Mouse (Mus musculus) CH12.LX (cell line): ENCODE measurements at regions not wholly inside any gene's neighbourhood (a gene's known extent, or its start where the extent isn't known, plus 50 kb on each side); places are given as distances from the start of the nearest gene placed in this dataset.

Source experiments
- DNase-seq: peaks from one replicate; pipeline ENCODE4 v3.0.0-alpha.2; 2013; ENCODE audit errors: extremely low read depth
- H3K27ac ChIP-seq: 2 replicates; pipeline ENCODE4 v1.5.1; 2012; ENCODE audit warnings: low read depth, mild to moderate bottlenecking, control low read depth, moderate library complexity; ENCODE audit not compliant: insufficient read depth
- H3K27me3 ChIP-seq: replicated peaks from 2 replicates; pipeline ENCODE3; 2012; ENCODE audit warnings: inconsistent platforms
- H3K36me3 ChIP-seq, 2 experiments: replicated peaks in 1 of 2; 2 replicates each; pipeline versions ENCODE3 to v1.6.1; 2012; ENCODE audit warnings: inconsistent platforms in 1 of 2, low read length in 1 of 2, mild to moderate bottlenecking in 1 of 2, mixed read lengths in 1 of 2, moderate library complexity in 1 of 2; ENCODE audit not compliant: control insufficient read depth in 1 of 2, insufficient read depth in 1 of 2
- H3K4me1 ChIP-seq, 2 experiments: 2 replicates each; pipeline ENCODE4 v1.6.1; 2012; ENCODE audit warnings: inconsistent platforms in 1 of 2, moderate library complexity in 1 of 2; ENCODE audit not compliant: insufficient read depth in 2 of 2, control insufficient read depth in 1 of 2
- H3K4me2 ChIP-seq: 2 replicates; pipeline ENCODE4 v1.6.1; 2012; ENCODE audit warnings: low read depth, mild to moderate bottlenecking, control low read depth; ENCODE audit not compliant: poor library complexity, insufficient read depth, severe bottlenecking
- H3K4me3 ChIP-seq, 3 experiments: fragments of 150-350 bp in 1 of 3; sonication (generic) in 1 of 3; replicated peaks in 1 of 3; 2 replicates each; pipeline versions ENCODE3 to v1.5.1; 2011 to 2012; ENCODE audit warnings: low read depth in 2 of 3, low read length in 2 of 3, mild to moderate bottlenecking in 2 of 3, moderate library complexity in 2 of 3, control low read depth in 1 of 3, improper control_type of control experiment in 1 of 3, inconsistent platforms in 1 of 3, mixed read lengths in 1 of 3; ENCODE audit not compliant: poor library complexity in 1 of 3
- H3K79me2 ChIP-seq: replicated peaks from 2 replicates; pipeline ENCODE4 v1.6.1; 2012; ENCODE audit warnings: mild to moderate bottlenecking, moderate library complexity; ENCODE audit not compliant: control insufficient read depth, poor library complexity, insufficient read depth, severe bottlenecking; ENCODE audit errors: extremely low read depth
- H3K9ac ChIP-seq: 2 replicates; pipeline ENCODE4 v1.6.1; 2012; ENCODE audit warnings: low read depth, mild to moderate bottlenecking, control low read depth, moderate library complexity; ENCODE audit not compliant: insufficient read depth
- H3K9me3 ChIP-seq: replicated peaks from 2 replicates; pipeline ENCODE3; 2012; ENCODE audit warnings: low read length, inconsistent platforms, mixed read lengths
- CHD1 ChIP-seq: IDR thresholded peaks from 2 replicates; pipeline ENCODE4 v1.6.1; 2012; ENCODE audit warnings: low read depth, low read length, improper control_type of control experiment, inconsistent platforms
- ELF1 ChIP-seq: IDR thresholded peaks from 2 replicates; pipeline ENCODE4 v1.6.1; 2014; ENCODE audit warnings: low read depth, mild to moderate bottlenecking, inconsistent platforms, low read length, improper control_type of control experiment
- ETS1 ChIP-seq: conservative IDR thresholded peaks from 2 replicates; pipeline ENCODE4 v1.6.1; 2012; ENCODE audit warnings: low read depth, mild to moderate bottlenecking, inconsistent platforms, low read length, improper control_type of control experiment, moderate library complexity
- GABPA ChIP-seq: IDR thresholded peaks from 2 replicates; pipeline ENCODE4 v1.6.1; 2012; ENCODE audit warnings: low read depth, low read length, improper control_type of control experiment, inconsistent platforms; ENCODE audit not compliant: insufficient replicate concordance
- IRF4 ChIP-seq: IDR thresholded peaks from 2 replicates; pipeline ENCODE4 v1.6.1; 2014; ENCODE audit warnings: low read depth, mild to moderate bottlenecking, inconsistent platforms, low read length, improper control_type of control experiment
- JUN ChIP-seq: IDR thresholded peaks from 2 replicates; pipeline ENCODE4 v1.6.1; 2011; ENCODE audit warnings: low read depth, mild to moderate bottlenecking, low read length, improper control_type of control experiment, moderate library complexity; ENCODE audit not compliant: insufficient read depth
- JUND ChIP-seq: conservative IDR thresholded peaks from 2 replicates; pipeline ENCODE4 v1.6.1; 2011; ENCODE audit warnings: low read depth, low read length, improper control_type of control experiment
- KAT2A ChIP-seq: IDR thresholded peaks from 2 replicates; pipeline ENCODE4 v1.6.1; 2012; ENCODE audit warnings: low read length, improper control_type of control experiment, inconsistent platforms; ENCODE audit not compliant: insufficient replicate concordance
- MAZ ChIP-seq: IDR thresholded peaks from 2 replicates; pipeline ENCODE4 v1.6.1; 2012; ENCODE audit warnings: low read depth, mild to moderate bottlenecking, inconsistent platforms, low read length, improper control_type of control experiment, moderate library complexity
- MXI1 ChIP-seq: IDR thresholded peaks from 2 replicates; pipeline ENCODE4 v1.6.1; 2011; ENCODE audit warnings: mild to moderate bottlenecking, low read depth, low read length, improper control_type of control experiment
- MYC ChIP-seq: IDR thresholded peaks from 2 replicates; pipeline ENCODE4 v1.6.1; 2011; ENCODE audit warnings: low read depth, mild to moderate bottlenecking, improper control_type of control experiment, low read length
- NELFE ChIP-seq: IDR thresholded peaks from 2 replicates; pipeline ENCODE4 v1.6.1; 2011; ENCODE audit warnings: low read depth, low read length, improper control_type of control experiment
- NRF1 ChIP-seq: IDR thresholded peaks from 2 replicates; pipeline ENCODE4 v1.6.1; 2014; ENCODE audit warnings: low read depth, mild to moderate bottlenecking, inconsistent platforms, low read length, improper control_type of control experiment, moderate library complexity
- PAX5 ChIP-seq: IDR thresholded peaks from 2 replicates; pipeline ENCODE4 v1.6.1; 2012; ENCODE audit warnings: low read length, inconsistent platforms, mixed read lengths
- POLR2A ChIP-seq: IDR thresholded peaks from 2 replicates; pipeline ENCODE4 v1.6.1; 2011; ENCODE audit warnings: low read depth, mild to moderate bottlenecking, improper control_type of control experiment, low read length
- RAD21 ChIP-seq: IDR thresholded peaks from 2 replicates; pipeline ENCODE4 v1.6.1; 2011; ENCODE audit warnings: low read depth, mild to moderate bottlenecking, low read length, improper control_type of control experiment, moderate library complexity
- RCOR1 ChIP-seq: conservative IDR thresholded peaks from 2 replicates; pipeline ENCODE4 v1.6.1; 2012; ENCODE audit warnings: low read depth, mild to moderate bottlenecking, inconsistent platforms, low read length, improper control_type of control experiment
- SIN3A ChIP-seq: IDR thresholded peaks from 2 replicates; pipeline ENCODE4 v1.6.1; 2012; ENCODE audit warnings: low read length, improper control_type of control experiment, inconsistent platforms
- SMC3 ChIP-seq: IDR thresholded peaks from 2 replicates; pipeline ENCODE4 v1.6.1; 2011; ENCODE audit warnings: low read depth, low read length, improper control_type of control experiment
- TBP ChIP-seq: conservative IDR thresholded peaks from 2 replicates; pipeline ENCODE4 v1.6.1; 2011; ENCODE audit warnings: low read depth, low read length, improper control_type of control experiment
- UBTF ChIP-seq: IDR thresholded peaks from 2 replicates; pipeline ENCODE4 v1.6.1; 2012; ENCODE audit warnings: low read depth, mild to moderate bottlenecking, inconsistent platforms, low read length, improper control_type of control experiment, moderate library complexity
- ZC3H11A ChIP-seq: IDR thresholded peaks from 2 replicates; pipeline ENCODE4 v1.6.1; 2012; ENCODE audit warnings: low read depth, mild to moderate bottlenecking, inconsistent platforms, low read length, improper control_type of control experiment
- ZMIZ1 ChIP-seq: IDR thresholded peaks from 2 replicates; pipeline ENCODE4 v1.6.1; 2012; ENCODE audit warnings: low read depth, mild to moderate bottlenecking, inconsistent platforms, low read length, improper control_type of control experiment
- ZNF384 ChIP-seq: IDR thresholded peaks from 2 replicates; pipeline ENCODE4 v1.6.1; 2012; ENCODE audit warnings: low read depth, low read length, improper control_type of control experiment, inconsistent platforms
- dilution Hi-C: fragments of 300-500 bp; cut with MboI; formaldehyde crosslinking; loops from 2 replicates; pipeline ENCODE4 v1.14.3; 2020; ENCODE audit warnings: low sequenced_read_pairs; ENCODE audit not compliant: extremely low pct_unique_long_range_greater_than_20kb, extremely low pct_ligation_motif_present
- in situ Hi-C: fragments of 300-500 bp; cut with MboI; formaldehyde crosslinking; loops from 3 replicates; pipeline ENCODE4 v1.14.3; 2019; ENCODE audit warnings: low sequenced_read_pairs, low pct_ligation_motif_present, low pct_unique_long_range_greater_than_20kb, mixed read lengths

GRCm38 (mm10) chr4:105925506-105925905 lies 135.8 kb downstream of the Gm12728 start:
- Histone ChIP-seq H3K36me3 (no peaks in the 10 kb centered on the region), H3K4me3 (no peak overlapping the region), H3K9me3 (no peaks in the 10 kb centered on the region), H3K27me3 (peaks cover 28% of the 10 kb centered on the region), H3K27ac (no peak overlapping the region), H3K9ac (no peak overlapping the region), H3K4me2 (no peak overlapping the region), H3K79me2 (no peaks in the 10 kb centered on the region), H3K4me1 (no peaks in the 10 kb centered on the region)
- no peak for TF ChIP-seq NELFE
- in situ Hi-C loops: no loop called here
- dilution Hi-C loops: no loop called here
- no peak for DNase-seq

GRCm38 (mm10) chr4:105929658-105930057 lies 140.0 kb downstream of the Gm12728 start:
- Histone ChIP-seq H3K79me2 (no peaks in the 10 kb centered on the region), H3K36me3 (no peaks in the 10 kb centered on the region), H3K27ac (no peak overlapping the region), H3K4me2 (no peak overlapping the region)
- dilution Hi-C loops: no loop called here
- TF ChIP-seq ZMIZ1 (no peak), IRF4 (no peak), KAT2A (no peak), RCOR1 (no peak), SIN3A (no peak), ETS1 (no peak), NELFE (no peak), MXI1 (no peak), ZC3H11A (no peak), CHD1 (no peak), PAX5 (no peak), SMC3 (no peak), TBP (no peak)
- TF ChIP-seq, all 38 proteins: peak for 0
- Histone ChIP-seq H3K4me1 (no peaks in the 10 kb centered on the region), H3K4me3 (no peak overlapping the region), H3K27me3 (peaks cover 16% of the 10 kb centered on the region), H3K9ac (no peak overlapping the region), H3K9me3 (no peaks in the 10 kb centered on the region)
- no peak for DNase-seq
- in situ Hi-C loops: no loop called here

GRCm38 (mm10) chr4:105934971-105935370 lies 145.3 kb downstream of the Gm12728 start:
- no peak overlapping the region for H3K4me2 ChIP-seq

More at GRCm38 (mm10) chr4:105934971-105935370, 145.3 kb downstream of the Gm12728 start:
- TF ChIP-seq ETS1: no peak
- TF ChIP-seq ELF1: no peak
- no peak for TF ChIP-seq MYC
- no peak for TF ChIP-seq NRF1
- TF ChIP-seq KAT2A: no peak
- TF ChIP-seq NELFE: no peak
- TF ChIP-seq RAD21: no peak
- no peak for TF ChIP-seq JUN
- no peak for TF ChIP-seq JUND
- TF ChIP-seq GABPA: no peak
- no peak for TF ChIP-seq IRF4
- no peak for TF ChIP-seq MAZ
- TF ChIP-seq MXI1: no peak
- no peak for TF ChIP-seq SMC3
- TF ChIP-seq POLR2A: no peak
- no peak for TF ChIP-seq ZNF384
- TF ChIP-seq SIN3A: no peak
- no peak for TF ChIP-seq UBTF
- no peak for TF ChIP-seq CHD1
- Histone ChIP-seq H3K79me2 (no peaks in the 10 kb centered on the region), H3K4me1 (no peaks in the 10 kb centered on the region), H3K36me3 (no peaks in the 10 kb centered on the region), H3K27me3 (peaks cover 20% of the 10 kb centered on the region), H3K9ac (no peak overlapping the region), H3K4me3 (no peak overlapping the region), H3K9me3 (no peaks in the 10 kb centered on the region), H3K27ac (no peak overlapping the region)
- in situ Hi-C loops (no loop called here), dilution Hi-C loops (no loop called here)
- DNase-seq: no peak
